Mouse (Mus musculus) testis, postnatal 10 days (tissue): ENCODE measurements around the gene Rpl23a.
"Not testable (repeated sequence)": the region's sequence is repeated elsewhere in the genome, so short reads cannot be mapped to it uniquely, and the experiment has no call there.

ENCODE experiments used
- DNase-seq: peaks from one replicate; pipeline ENCODE4 v3.0.0; 2021; ENCODE audit warnings: low spot score

The Rpl23a gene

DNA sequence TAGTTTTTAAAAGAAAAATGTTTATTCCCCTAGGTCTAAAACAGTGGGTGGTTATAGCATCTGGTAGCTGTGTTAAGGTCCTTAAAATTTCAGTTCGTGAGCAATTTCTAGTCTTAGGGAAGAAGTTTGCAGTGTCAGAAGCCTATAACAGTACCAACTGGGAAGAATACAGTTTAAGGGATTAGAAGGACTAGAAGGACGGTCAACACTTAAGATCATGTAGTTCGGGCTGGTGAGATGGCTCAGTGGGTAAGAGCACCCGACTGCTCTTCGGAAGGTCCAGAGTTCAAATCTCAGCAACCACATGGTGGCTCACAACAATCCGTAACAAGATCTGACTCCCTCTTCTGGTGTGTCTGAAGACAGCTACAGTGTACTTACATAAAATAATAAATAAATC lies 1.3 kb upstream of the Rpl23a start:
- DNase-seq = not testable (repeated sequence)

DNA sequence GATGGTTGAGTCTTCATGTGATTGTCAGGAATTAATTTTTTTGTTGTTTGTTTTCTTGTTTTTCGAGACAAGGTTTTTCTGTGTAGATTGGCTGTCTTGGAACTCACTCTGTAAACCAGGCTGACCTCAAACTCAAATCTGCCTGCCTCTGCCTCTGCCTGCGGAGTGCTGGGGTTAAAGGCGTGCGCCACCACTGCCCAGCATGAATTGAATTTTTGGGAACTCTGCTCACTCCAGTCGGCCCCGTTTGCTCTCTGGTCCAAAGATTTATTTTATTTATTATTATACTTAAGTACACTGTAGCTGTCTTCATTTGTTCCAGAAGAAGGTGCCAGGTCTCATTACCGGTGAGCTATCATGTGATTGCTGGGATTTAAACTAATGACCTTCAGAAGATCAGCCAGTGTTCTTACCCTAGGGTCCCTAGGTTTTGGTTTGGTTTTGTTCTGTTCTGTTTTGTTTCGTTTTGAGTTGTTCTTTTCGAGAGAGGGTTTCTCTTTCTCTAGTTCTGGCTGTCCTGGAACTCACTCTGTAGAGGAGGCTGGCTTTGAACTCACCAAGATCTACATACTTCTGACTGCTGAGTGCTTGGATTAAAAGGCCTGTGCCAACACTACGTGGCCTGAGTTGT lies 615 bp upstream of the Rpl23a start:
- DNase-seq = no peak

DNA sequence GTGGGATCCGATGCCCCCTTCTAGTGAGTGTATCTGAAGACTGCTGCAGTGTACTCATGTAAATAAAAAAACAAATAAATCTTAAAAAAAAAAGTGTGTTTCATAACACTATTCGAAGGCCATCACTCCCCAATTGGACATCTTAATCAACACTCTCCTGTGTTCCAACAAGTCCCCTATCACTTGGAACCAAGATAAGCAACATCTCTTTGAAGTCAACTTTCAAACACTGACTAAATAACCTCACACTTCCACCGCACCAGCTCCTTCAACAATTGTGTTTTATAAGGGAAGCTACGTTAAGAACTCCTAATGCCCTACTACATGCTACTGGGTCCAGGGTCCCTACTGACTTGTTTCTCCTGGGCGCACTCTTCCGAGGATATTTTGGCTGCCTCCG lies 934 bp downstream of the Rpl23a start:
- no peak for DNase-seq

DNA sequence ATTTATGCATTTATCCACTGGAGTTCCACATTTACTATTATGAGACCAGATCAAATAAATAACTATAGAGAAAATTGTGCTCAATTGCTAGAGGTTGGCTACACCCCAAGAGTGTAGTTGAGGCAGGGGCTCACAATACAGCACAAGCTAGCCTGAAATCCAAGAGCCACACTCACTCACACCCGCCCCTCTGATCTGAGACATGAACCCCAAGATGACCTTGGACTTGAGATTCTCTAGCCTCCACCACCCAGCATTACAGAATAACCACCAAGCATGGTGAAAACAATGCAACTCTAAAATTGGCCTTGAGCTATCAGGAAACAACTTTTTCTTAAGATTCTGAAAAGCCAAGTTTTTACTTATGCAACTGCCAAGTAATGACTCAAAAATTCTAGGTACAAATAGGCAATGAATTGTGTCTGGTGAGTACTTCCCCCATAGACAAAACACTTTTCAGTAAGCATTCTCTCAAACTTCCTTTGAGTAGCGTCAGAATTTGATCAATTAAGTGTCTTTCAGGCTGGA lies 1.5 kb downstream of the Rpl23a start:
- no peak for DNase-seq

DNA sequence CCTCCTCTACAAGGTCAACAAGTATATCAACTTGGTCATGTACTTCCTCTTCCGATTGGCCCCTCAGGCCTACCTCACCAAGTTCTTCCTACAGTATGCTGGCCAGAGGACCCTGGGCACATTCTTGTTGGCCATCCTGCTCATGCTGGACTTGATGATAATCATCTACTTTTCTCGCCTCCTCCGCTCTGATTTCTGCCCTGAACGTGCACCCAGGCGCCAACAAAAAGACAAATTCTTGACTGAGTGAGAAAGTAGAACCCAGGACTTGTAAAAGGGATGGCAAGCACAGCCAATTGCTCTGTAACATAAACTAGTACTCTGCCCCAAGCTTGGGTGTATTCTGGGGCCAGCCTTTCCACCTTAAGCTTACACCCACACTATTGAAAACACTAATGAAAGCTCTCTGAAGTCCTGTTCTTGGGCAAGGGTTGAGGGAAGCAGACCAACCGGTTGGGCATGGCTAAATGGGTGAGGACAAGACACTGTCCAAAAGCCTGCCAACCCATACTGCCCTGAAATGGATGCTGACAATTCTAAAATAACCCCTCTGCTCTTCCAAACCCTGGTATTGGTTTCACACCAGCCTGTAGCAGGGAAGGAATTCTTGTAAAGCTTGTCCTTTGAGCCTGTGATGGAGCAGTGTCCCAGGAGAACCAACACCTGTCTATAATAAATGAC lies 3.2 kb downstream of the Rpl23a start:
- DNase-seq = no peak

DNA sequence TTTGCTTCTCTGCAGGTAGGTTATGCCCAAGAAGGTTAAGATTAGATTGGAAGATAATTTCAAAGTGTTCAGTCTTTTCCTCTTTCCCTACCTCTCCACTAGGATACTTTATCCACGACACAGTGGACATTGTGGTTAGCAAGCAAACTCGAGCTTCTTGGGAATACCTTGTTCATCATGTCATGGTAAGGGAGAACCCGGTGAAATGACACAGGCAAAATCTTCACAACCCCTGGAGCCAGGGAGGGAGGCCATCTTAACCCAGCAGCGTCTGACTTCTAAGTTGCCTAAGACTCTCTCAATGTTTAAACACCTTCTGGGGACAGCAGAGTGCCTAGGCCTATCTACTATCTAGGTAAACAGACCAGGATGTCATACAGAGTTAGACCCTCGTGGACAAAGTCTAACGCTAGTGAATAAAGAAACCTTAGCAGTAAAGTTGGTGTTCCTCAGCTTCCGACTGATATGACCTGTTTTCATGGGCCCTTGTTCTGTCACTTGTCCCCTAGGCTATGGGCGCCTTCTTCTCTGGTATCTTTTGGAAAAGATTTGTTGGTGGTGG lies 3.9 kb downstream of the Rpl23a start:
- no peak for DNase-seq

DNA sequence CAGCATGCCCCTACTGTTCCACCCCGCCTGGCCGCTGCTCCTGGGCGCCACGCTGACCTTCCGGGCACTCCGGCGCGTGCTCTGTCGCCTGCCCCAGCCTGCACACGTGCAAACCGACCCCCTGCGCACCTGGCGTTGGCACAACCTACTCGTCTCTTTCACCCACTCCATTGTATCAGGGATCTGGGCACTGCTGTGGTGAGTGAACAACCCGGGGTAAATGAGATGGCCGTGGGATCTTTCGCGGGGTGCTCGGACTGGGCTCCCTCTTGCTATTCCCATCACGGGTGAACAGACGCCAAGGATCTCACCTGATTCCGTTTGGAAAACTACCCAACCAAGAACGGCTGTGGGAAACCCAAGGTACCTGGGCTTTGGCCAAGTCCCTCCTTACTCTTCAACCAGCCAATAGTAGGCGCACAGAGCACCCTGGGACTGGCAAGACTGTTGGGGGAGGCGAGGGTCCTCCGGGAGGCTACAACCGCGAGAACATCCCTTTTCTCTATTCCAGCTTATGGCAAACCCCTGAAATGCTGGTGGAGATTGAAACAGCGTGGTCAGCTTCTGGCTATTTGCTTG lies 4.4 kb downstream of the Rpl23a start:
- DNase-seq = peak; percentile 84

DNA sequence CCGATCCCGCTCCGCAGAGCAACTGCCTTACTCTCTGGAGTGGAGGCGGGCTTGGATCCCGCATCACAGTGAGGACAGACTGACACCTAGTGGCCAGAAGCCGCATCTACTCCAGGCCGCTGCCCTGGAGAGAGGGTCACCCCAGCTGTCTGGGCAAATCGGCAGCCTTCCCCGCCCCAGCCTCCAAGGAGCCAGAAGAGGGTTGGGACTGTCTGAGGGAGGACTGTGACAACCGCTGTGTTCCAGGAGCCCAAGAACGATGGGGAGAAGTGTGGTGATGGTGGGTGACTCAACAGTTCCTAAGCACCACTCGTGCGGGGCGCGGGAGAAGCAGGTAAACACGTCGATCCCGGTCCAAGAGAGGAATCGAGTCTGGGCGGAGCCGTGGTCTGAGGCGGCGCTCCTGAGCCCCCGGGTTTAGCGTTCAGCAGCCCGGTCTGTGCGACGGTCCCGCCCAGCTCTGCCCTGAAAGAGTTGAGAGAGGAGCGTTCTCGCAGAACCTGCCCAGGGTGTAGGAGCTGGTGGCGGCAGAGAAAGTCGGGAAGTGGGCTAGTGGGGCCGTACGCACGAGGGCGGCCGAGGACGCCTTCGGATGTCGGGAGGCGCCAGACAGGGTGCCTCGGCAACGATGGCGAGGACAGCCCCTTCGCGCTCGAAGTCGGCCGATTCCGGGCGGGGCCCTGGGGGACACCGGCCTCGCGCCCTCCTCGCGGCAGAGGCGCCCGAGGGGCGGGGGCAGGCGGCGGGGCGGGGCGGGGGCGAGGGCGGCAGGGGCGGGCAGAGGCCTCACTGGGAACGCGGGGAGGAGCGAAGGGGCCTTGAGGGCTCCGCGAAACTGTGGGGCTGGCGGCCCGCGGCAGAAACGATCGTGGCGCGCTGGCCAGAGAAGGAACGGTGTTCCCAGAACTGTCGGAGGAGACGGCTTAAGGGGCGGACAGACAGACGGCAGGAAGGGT lies 5.2 kb downstream of the Rpl23a start:
- DNase-seq = peak; percentile 96

DNA sequence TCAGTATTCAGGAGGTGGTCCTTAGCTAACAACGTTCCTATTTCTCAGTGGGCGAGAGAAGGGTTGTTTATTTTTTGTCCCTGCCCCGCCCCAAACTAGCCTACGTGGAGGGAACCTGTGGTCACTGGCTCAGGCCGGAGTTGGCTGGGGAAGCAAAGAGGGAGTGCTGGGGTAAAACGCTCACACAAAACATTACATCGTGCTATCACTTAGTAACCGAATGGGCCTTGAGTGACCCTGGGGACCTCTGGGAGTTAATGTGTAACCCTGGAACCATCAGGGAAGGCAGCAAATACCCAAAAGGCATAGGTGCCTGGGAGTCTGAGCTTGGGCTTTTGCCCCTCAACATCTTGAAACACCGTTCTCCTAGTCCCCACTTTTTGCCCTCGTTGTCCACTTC lies 5.9 kb downstream of the Rpl23a start:
- no peak for DNase-seq

DNA sequence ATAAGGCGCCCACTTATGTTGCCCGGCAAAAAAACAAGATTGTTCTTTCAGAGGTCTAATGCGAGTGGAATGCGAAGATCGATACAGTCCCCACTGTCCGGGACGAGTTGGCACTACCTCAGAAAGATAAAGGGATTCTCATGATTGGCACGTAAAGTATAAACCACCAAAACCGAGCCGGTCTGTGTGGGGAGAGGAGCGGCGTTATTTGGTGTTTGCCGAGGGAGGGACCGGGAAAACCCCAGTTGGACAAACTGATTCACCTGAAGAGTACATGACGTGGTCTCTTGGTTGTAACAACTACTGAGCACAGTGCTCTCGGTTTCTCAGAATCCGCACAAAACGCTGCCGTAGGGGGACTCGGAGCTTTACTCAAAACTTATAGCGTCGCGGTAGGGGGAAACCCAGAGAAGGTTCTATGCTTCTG lies 6.5 kb downstream of the Rpl23a start:
- no peak for DNase-seq

DNA sequence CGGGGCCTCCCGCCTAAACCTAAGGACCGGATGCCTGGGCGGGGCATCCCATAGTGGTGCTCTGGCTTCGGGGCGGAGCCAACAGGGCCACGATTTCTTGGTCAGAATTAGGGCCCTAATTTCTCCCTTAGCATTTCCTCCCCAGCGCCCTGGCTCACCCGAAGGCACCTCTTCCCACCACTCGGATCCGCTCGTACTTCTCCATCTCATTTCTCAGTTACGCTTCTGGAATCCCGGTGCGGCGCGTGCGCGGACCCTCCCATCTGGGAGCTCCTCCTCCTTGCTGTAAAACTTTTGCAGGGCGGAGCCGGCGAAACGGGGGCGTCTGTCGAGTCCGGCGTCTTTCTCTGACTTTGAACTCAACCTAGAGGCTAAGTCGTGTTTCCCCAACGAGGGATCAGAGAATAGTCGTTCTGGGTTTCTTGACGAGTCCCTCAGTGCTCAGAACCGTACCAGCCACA lies 7.0 kb downstream of the Rpl23a start, which contains the start of the genes Nek8 and Tlcd1:
Nek8 (minus strand) TSS at position 274 of the 461 bp plus-strand sequence.
Tlcd1 (plus strand) TSS at position 310 of the 461 bp plus-strand sequence.
- peak; percentile 96 for DNase-seq

DNA sequence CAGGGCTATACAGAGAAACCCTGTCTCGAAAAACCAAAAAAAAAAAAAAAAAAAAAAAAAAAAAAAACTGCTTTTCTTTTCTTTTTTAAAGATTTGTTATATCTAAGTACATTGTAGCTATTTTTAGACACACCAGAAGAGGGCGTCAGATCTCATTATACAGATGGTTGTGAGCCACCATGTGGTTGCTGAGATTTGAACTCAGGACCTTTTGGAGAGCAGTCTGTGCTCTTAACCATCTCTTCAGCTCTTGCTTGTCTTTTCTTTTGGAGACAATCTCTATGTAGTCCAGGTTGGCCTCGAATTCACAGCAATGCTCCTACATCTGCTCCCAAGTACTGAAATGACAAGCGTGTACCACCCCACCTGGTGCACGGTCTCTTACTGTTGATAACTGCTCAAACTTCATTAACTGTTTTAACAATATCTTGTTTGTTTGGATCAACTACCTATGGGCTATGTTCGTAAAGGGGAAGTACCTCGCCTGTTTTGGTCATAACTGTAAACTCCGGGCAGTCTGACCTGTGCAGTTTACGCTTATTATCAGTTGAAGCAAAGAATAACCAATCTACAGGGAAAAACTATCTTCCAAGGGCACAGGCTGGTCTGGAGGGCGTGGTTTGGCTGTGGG lies 7.5 kb downstream of the Rpl23a start:
- DNase-seq = no peak

DNA sequence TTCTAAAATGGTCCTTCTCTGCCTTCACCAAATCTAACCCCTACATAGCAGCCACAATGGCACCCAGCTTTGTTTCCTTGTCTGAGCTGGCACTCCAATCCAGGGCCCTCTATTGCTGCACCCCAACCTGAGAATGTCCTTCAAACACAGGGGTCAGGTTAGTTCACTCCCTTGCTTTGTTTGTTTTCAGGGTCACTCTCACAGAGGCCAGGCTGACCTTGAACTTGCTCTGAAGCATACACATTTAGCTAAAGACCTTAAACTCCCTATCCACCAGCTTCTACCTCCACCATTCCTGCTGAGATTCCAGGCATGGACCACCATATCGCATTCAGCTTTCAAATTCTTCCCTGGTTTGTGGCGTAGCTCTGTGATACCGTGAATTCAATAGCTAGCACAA lies 8.9 kb downstream of the Rpl23a start:
- no peak for DNase-seq

DNA sequence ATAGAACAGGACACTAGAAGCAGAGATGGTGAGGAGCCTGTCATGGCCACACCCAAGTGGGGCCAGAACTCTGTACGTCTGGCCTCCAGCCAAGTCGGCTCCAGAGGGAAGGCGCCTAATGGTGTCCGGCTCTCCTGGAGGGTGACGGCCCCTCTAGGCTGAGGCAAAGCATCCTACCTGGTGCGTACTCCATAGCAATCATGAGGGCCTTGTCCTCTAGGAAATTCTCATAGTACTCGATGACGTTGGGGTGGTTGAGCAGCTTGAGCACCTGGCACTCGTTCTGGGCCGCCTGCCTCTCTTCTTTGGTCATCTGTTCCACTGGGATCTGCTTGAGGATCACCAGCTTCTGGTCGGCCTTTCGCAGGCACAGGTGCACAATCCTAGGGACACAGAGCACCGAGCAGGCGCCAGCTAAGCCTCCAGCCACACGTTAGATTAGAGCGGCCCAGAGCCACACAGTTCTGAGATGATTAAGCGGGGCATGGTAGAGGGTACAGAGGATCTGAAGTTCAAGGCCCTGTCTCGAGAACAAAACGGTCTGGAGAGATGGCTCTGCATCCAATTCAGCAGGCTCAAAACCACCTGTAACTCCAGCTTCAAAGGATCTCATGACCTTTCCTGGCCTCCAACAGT lies 10.5 kb downstream of the Rpl23a start:
- no peak for DNase-seq

DNA sequence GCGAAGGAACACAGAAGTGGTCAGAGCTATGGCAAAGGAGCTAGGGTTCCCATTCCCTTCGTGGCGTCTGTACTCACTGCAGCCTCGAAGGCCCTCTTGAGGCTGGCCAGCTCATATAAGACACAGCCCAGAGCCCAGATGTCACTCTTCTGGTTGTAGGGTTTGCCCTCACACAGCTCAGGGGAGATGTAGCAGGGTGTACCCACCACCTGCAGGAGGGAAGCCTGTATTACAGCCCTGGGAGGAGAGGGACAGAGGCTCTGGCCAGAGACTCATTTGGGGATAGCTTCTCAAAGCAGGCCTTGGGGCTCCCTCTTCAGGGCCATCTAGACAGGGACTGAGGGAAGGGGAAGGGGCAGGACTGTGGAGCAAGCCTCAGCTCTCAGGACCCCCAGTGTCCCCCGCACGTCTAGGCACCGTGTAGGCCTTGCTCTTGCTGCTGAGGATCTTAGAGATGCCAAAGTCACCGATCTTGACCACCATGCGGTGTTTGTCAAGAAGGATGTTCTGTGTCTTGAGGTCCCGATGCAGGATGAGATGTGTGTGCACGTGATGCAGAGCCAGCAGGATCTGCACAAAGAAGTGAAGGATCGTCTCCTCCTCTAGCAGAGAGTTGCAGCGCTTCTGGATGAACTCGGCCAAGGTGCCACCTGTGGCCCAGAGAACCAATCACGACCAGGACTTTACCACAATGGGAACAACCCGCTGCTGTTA lies 11.2 kb downstream of the Rpl23a start:
- no peak for DNase-seq

DNA sequence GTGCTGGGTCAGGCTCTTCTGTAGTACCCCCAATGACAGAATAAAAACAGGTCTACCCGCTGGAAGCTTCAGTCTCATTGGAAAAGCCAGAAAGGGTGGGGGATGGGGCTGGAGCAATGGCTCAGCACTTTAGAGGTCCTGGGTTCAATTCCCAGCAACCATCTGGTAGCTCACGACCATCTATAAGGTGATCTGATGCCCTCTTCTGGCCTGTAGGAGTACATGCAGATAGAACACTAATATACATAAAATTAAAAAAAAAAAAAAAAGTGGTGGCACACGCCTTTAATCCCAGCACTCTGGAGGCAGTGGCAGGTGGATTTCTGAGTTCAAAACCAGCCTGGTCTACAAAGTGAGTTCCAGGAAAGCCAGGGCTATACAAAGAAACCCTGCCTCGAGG lies 12.1 kb downstream of the Rpl23a start:
- no peak for DNase-seq

DNA sequence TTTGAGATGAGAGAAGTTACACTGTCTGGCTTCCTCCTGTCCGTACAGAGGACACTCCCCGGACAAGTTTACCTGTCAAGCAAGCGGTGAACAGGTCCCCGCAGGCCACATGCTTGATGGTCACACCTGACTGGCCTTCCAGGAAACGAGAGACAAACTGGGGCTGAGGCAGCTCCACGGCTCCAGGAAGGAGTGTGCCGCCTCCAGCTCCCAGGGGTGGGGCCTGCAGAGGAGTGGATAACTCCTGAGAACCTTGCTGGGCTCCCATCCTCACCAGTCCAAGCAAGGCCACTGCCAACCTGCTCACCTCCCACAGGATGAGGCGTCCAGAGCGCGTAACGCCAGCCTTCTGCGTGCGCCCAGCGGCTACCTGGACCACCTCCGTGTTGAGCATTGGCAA lies 13.1 kb downstream of the Rpl23a start:
- no peak for DNase-seq

DNA sequence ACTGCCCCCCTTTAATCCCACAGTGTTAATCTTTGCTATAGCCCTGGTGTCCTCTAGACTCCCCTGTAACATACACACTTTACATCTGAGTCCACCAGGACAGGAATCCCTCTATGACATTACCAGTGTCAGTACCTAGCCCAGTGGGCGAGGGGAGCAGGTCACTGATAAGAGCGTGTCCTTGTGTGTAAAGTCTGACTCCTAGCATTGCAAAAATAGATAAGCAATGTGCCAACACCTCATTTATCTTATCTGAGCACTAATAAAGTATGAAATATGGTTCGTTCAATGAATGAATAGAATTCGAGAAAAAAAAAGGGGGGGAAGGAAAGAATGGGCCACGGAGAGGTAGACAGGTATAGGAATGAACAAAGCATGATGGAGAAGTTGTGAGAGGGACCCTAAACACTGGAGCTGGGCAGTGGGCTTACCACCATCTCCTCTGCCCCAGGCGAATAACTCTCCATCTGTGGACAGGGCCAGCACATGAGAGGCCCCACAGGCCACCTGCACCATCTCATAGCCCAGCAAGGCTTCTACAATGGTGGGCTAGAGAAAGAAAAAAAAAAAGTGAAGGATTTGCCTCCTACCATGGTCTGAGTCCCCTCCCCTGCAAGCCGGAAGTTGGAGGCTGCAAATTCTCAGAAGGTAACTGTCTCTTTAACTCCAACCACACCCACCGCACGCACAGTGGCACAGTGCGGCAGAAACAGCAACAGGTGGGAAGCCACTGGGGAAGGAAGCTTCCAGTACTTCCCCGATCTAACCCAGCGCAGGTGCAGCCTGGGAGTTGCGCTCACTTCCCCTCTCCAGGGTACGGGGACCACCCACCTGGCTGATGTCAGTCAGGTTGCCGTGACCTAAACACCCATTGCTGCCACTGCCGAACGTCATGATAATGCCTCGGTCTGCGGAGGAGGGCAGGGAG lies 14.6 kb downstream of the Rpl23a start:
- DNase-seq = no peak
